Mouse (Mus musculus): ENCODE measurements at regions not wholly inside any gene's neighbourhood (a gene's known extent, or its start where the extent isn't known, plus 50 kb on each side); places are given as distances from the start of the nearest gene placed in this dataset.

DNA sequence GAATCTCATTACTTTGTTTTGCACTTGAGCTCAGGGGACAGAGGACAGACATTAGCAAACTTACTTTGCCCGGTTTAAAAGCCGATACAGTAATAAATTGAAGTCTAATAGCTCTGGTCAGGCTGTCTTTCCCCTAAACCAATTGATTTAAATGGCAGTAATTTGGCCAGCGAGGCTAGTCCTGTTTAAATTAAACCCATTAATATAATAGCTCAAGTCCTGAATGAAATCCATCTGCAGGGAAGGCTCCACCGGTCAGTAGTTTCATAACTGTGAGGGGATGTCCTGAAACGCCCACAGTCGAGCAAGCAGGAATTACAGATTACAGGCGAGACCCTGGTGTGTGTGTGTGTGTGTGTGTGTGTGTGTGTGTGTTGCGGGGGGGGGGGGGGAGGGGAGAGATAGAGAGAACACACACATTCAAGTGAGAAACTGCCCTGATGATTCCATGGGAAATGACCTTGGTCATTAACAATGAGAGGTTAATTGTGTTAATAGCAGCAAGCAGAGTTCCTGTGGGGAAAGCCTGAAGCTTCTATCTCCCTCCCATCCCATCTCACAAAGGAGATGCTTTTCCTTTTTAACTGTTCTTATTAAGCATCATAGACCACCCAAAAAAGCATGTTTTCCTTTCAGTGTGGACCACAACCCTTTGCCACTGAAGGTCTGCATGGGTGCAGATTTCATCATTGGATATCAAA, 294.0 kb upstream of the Tle4 start:
- Histone ChIP-seq H3K27me3 (ENCODE audit: insufficient read depth, low read length) (peaks cover 15% of the 10 kb centered on the region; the same call in 1 of the 2 replicates), H3K4me1 (ENCODE audit: insufficient read depth) (0 out of 2 replicates have a peak, but pooled peaks cover 6% of the 10 kb centered on the region), H3K9ac (no peak overlapping the region), H3K4me2 (ENCODE audit: low read depth) (peak overlapping the region; percentile 53), H3K4me3 (ENCODE audit: low read depth, low read length) (no peak overlapping the region), H3K36me3 (ENCODE audit: insufficient read depth) (no peaks in the 10 kb centered on the region), H3K27ac (ENCODE audit: low read depth, low read length) (no peak overlapping the region), H3K9me3 (ENCODE audit: low read length) (no peaks in the 10 kb centered on the region)
- ATAC-seq (no peak), DNase-seq (no peak)
- TF ChIP-seq CTCF (IDR thresholded peaks at IDR 0.05; ENCODE audit: low read depth) = no peak
- 10% methylated on average over 7 of the region's 8 CpGs for WGBS

DNA sequence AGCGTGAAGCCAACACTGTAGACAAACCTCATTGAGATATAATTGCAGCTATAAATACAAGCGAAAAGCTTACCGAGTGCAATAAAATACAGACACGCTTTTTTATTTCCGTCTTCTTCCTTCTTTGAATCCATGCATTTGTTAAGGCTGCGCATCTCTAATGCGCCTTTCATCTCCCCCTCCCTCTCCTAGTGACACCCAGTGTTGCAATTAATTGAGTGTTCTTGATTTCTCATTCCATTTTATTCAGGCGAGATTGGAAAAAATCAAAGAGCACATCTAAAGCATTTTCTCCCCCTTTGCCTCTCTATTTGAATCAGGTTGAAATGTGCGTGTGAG, 293.2 kb upstream of the Tle4 start:
- H3K4me2 ChIP-seq (ENCODE audit: low read depth) = peak overlapping the region; percentile 53
- DNase-seq = no peak
- H3K9ac ChIP-seq = peak overlapping the region; percentile 39
- ATAC-seq = peak; percentile 50; the same call in 1 of the 2 replicates
- H3K4me1 ChIP-seq (ENCODE audit: insufficient read depth) = 0 out of 2 replicates have a peak, but pooled peaks cover 6% of the 10 kb centered on the region
- TF ChIP-seq CTCF (IDR thresholded peaks at IDR 0.05; ENCODE audit: low read depth) = no peak
- H3K9me3 ChIP-seq (ENCODE audit: low read length) = no peaks in the 10 kb centered on the region
- H3K4me3 ChIP-seq (ENCODE audit: low read depth, low read length) = peak overlapping the region; percentile 26
- peak overlapping the region; percentile 46 for H3K27ac ChIP-seq (ENCODE audit: low read depth, low read length)
- H3K27me3 ChIP-seq (ENCODE audit: insufficient read depth, low read length) = peaks cover 15% of the 10 kb centered on the region; the same call in 1 of the 2 replicates
- under 1% methylated on average over 9 of the region's 9 CpGs for WGBS
- H3K36me3 ChIP-seq (ENCODE audit: insufficient read depth) = no peaks in the 10 kb centered on the region

DNA sequence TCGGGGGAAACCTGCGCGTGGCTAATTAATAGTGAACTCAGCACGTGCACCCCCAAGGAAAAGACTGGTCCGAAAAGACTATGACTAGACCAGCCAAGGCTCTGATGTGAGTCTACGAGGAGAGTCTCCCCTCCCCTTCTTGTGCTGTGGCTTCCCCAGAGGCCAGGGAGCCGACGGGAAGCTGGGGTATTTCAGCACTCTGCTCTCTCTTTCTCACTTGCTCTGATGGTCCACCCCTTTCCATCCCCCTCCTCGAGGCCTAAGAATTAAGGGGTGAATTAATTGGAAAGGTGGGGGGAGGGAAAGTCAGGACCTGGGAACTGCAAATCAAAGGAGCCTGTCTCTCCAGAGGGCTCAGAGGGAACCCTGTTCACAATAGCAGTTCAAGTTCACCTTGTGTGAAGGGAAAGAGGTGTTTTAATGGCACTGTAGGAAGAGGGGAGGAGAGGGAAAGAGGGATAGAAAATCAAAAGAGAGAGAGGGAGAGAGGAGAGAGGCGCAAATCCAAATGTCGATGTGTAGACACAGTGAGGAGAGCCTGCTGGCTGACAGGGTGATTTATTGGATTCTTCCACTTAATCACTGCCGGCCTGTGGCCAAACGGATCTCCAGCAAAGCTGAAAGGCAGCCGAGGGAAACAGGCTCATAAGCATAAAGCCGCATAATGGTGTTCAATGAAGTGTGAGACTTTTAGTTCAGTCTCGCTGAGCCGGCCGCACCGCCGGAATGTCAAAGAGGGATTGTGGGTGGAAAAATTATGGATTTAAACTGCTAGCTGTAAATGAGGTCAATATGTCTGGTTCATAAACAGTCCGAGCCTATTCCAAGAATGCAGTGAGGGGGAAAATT, 292.6 kb upstream of the Tle4 start:
- Histone ChIP-seq H3K36me3 (ENCODE audit: insufficient read depth) (no peaks in the 10 kb centered on the region), H3K27ac (ENCODE audit: low read depth, low read length) (peak overlapping the region; percentile 46), H3K4me3 (ENCODE audit: low read depth, low read length) (peak overlapping the region; percentile 26), H3K9me3 (ENCODE audit: low read length) (no peaks in the 10 kb centered on the region), H3K4me2 (ENCODE audit: low read depth) (peak overlapping the region; percentile 53), H3K9ac (peak overlapping the region; percentile 39), H3K27me3 (ENCODE audit: insufficient read depth, low read length) (peaks cover 15% of the 10 kb centered on the region; the same call in 1 of the 2 replicates), H3K4me1 (ENCODE audit: insufficient read depth) (0 out of 2 replicates have a peak, but pooled peaks cover 6% of the 10 kb centered on the region)
- DNase-seq (peak; percentile 78), ATAC-seq (peak; percentile 76)
- 3% methylated on average over 21 of the region's 21 CpGs for WGBS
- TF ChIP-seq CTCF (IDR thresholded peaks at IDR 0.05; ENCODE audit: low read depth) = no peak

DNA sequence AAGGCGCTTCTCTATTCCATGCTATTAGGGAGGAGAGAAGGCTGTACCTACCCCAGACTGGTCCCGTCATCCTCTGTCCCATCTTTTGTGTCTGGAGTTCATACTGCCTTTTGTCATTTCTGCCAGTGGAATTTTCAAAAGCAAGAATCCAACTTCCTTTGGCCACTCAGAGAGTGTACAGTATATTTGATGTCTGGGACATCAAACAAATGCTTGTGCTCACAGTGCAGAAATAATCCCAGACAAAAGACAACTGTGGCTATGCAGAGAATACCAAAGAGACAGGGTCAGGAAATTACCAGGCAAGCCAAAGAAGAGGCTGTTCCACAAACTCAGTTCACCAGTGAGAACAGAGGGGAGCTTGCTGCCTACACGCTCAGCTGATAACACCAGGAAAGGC, 291.9 kb upstream of the Tle4 start:
- DNase-seq (peak; percentile 14), ATAC-seq (peak; percentile 14; the same call in 1 of the 2 replicates)
- H3K4me2 ChIP-seq (ENCODE audit: low read depth) = no peak overlapping the region
- H3K9ac ChIP-seq = no peak overlapping the region
- no peak overlapping the region for H3K4me3 ChIP-seq (ENCODE audit: low read depth, low read length)
- H3K27me3 ChIP-seq (ENCODE audit: insufficient read depth, low read length) = peaks cover 15% of the 10 kb centered on the region; the same call in 1 of the 2 replicates
- no peak overlapping the region for H3K27ac ChIP-seq (ENCODE audit: low read depth, low read length)
- no peaks in the 10 kb centered on the region for H3K36me3 ChIP-seq (ENCODE audit: insufficient read depth)
- no peak for TF ChIP-seq CTCF (IDR thresholded peaks at IDR 0.05; ENCODE audit: low read depth)
- WGBS = 22% methylated on average over 3 of the region's 3 CpGs
- no peaks in the 10 kb centered on the region for H3K9me3 ChIP-seq (ENCODE audit: low read length)
- 0 out of 2 replicates have a peak, but pooled peaks cover 6% of the 10 kb centered on the region for H3K4me1 ChIP-seq (ENCODE audit: insufficient read depth)

DNA sequence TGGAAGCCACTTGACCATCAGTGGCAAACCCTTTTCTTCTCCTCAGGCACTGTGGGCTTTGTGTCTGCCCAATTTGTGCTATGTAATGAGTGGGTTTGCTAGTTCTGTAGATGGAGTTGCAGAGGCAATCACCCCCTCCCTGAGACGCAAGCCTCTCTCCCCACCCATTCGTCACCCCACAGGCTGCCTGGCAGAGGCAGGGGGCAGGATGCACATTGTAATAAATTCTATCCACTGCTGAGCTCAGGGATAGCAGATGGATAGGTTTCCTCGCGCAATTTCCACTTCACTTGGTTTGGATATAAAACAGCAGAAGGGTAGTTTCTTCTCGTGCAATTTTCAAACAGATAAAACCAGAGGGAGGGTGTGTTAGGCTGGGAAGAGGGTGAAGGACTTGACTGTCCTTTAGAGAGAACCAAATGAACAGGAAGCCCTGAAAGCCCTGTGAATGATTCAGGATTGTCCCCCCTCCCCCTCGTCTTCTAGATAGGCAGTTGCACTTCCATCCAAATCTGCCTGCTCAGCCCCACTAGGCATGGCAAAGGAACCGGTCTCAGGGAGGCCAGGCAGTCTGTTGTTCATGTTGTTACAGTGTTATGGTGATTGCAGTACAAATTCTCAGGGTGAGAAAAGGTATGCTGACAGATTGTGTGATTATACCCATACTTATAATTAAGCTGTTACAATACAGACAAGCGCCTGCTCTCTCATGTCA, 286.0 kb upstream of the Tle4 start:
- Histone ChIP-seq H3K27ac (ENCODE audit: low read depth, low read length) (no peak overlapping the region), H3K27me3 (ENCODE audit: insufficient read depth, low read length) (peaks cover 5% of the 10 kb centered on the region), H3K9ac (no peak overlapping the region), H3K36me3 (ENCODE audit: insufficient read depth) (no peaks in the 10 kb centered on the region), H3K9me3 (ENCODE audit: low read length) (no peaks in the 10 kb centered on the region), H3K4me2 (ENCODE audit: low read depth) (no peak overlapping the region), H3K4me3 (ENCODE audit: low read depth, low read length) (no peak overlapping the region), H3K4me1 (ENCODE audit: insufficient read depth) (0 out of 2 replicates have a peak, but pooled peaks cover 3% of the 10 kb centered on the region)
- peak; percentile 58 for ATAC-seq
- no peak for TF ChIP-seq CTCF (IDR thresholded peaks at IDR 0.05; ENCODE audit: low read depth)
- DNase-seq = peak; percentile 26
- WGBS = 18% methylated on average over 8 of the region's 8 CpGs

DNA sequence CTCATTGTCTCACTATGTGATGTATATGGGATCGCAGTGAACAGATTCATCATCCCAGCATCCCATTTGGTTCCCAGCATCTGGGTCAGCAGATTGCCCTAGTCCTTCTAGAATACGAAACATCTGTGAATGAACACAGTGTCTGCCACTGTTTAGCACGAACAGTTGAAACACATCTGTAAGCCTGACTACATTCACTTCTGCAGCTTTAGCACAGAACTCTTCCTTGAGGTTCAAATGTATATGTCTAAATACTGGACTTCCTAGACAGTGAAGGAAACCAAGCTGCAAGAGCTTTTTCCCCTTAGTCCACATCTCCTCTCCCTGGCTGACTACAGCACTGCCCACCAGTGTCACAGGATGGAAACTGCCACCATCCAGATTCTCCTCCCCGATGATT, 283.0 kb upstream of the Tle4 start:
- no peak overlapping the region for H3K4me2 ChIP-seq (ENCODE audit: low read depth)
- no peak for ATAC-seq

More for the DNA sequence above, 283.0 kb upstream of the Tle4 start:
- TF ChIP-seq CTCF (IDR thresholded peaks at IDR 0.05; ENCODE audit: low read depth) = no peak
- Histone ChIP-seq H3K4me3 (ENCODE audit: low read depth, low read length) (no peak overlapping the region), H3K36me3 (ENCODE audit: insufficient read depth) (no peaks in the 10 kb centered on the region), H3K9ac (no peak overlapping the region), H3K4me1 (ENCODE audit: insufficient read depth) (0 out of 2 replicates have a peak, but pooled peaks cover 3% of the 10 kb centered on the region), H3K9me3 (ENCODE audit: low read length) (no peaks in the 10 kb centered on the region), H3K27me3 (ENCODE audit: insufficient read depth, low read length) (no peaks in the 10 kb centered on the region; the same call in 1 of the 2 replicates), H3K27ac (ENCODE audit: low read depth, low read length) (no peak overlapping the region)
- 92% methylated on average over 4 of the region's 4 CpGs for WGBS
- DNase-seq = no peak
